Mouse (Mus musculus): ENCODE results near the gene Cxcl9.
"Not testable (repeated sequence)": the region's sequence is repeated elsewhere in the genome, so short reads cannot be mapped to it uniquely, and the experiment has no call there.

The Cxcl9 gene

GRCm38 (mm10) chr5:92327929-92328328 is at the start of gene Cxcl9:
Cxcl9 (minus strand) TSS chr5:92328079.
- no peak for DNase-seq

GRCm38 (mm10) chr5:92376795-92377405 is 49.0 kb upstream of the Cxcl9 start:
- peak in 1 of 2 experiments; percentile 15 for DNase-seq

GRCm38 (mm10) chr5:92375368-92375767 is 47.5 kb upstream of the Cxcl9 start:
- peak; percentile 36 to 60 for DNase-seq

- DNase-seq: peak; percentile 59 to 74
Observed at GRCm38 (mm10) chr5:92374721-92375142, 46.9 kb upstream of the Cxcl9 start.

- DNase-seq: no peak
Observed at GRCm38 (mm10) chr5:92372605-92373004, 44.7 kb upstream of the Cxcl9 start.

- DNase-seq: peak in 1 of 2 experiments; percentile 28
Observed at GRCm38 (mm10) chr5:92371361-92371976, 43.6 kb upstream of the Cxcl9 start.

- DNase-seq: no peak
Observed at GRCm38 (mm10) chr5:92370891-92371290, 43.0 kb upstream of the Cxcl9 start.

GRCm38 (mm10) chr5:92370392-92370791 is 42.5 kb upstream of the Cxcl9 start:
- no peak for DNase-seq

GRCm38 (mm10) chr5:92369151-92369994 is 41.5 kb upstream of the Cxcl9 start:
- DNase-seq: peak; percentile 68 to 77

- no peak for DNase-seq
Observed at GRCm38 (mm10) chr5:92368392-92368791, 40.5 kb upstream of the Cxcl9 start.

- DNase-seq: no peak
Observed at GRCm38 (mm10) chr5:92366565-92366964, 38.7 kb upstream of the Cxcl9 start.

GRCm38 (mm10) chr5:92365146-92365705 is 37.3 kb upstream of the Cxcl9 start:
- no peak for DNase-seq

- no peak for DNase-seq
Observed at GRCm38 (mm10) chr5:92364011-92364410, 36.1 kb upstream of the Cxcl9 start.

GRCm38 (mm10) chr5:92363179-92363578 is 35.3 kb upstream of the Cxcl9 start:
- DNase-seq: no peak

- DNase-seq: no peak
Observed at GRCm38 (mm10) chr5:92358767-92359455, 31.0 kb upstream of the Cxcl9 start.

- DNase-seq: peak; percentile 69 to 77
Observed at GRCm38 (mm10) chr5:92358033-92358432, 30.2 kb upstream of the Cxcl9 start.

- DNase-seq: peak; percentile 34 to 49
Observed at GRCm38 (mm10) chr5:92353517-92353916, 25.6 kb upstream of the Cxcl9 start.

- not testable (repeated sequence) for DNase-seq
Observed at GRCm38 (mm10) chr5:92352716-92353115, 24.8 kb upstream of the Cxcl9 start.

GRCm38 (mm10) chr5:92349731-92350130 is 21.9 kb upstream of the Cxcl9 start:
- DNase-seq: no peak

GRCm38 (mm10) chr5:92348794-92349413 is 21.0 kb upstream of the Cxcl9 start, which contains the start of gene Cxcl10:
Cxcl10 (minus strand) TSS chr5:92348889.
- peak; percentile 50 to 70 for DNase-seq

GRCm38 (mm10) chr5:92345006-92345405 is 17.1 kb upstream of the Cxcl9 start:
- no peak for DNase-seq

- DNase-seq: no peak
Observed at GRCm38 (mm10) chr5:92340606-92341005, 12.7 kb upstream of the Cxcl9 start.
